Mouse (Mus musculus): Measurements from ENCODE around the gene Dnajc15.

DNA sequence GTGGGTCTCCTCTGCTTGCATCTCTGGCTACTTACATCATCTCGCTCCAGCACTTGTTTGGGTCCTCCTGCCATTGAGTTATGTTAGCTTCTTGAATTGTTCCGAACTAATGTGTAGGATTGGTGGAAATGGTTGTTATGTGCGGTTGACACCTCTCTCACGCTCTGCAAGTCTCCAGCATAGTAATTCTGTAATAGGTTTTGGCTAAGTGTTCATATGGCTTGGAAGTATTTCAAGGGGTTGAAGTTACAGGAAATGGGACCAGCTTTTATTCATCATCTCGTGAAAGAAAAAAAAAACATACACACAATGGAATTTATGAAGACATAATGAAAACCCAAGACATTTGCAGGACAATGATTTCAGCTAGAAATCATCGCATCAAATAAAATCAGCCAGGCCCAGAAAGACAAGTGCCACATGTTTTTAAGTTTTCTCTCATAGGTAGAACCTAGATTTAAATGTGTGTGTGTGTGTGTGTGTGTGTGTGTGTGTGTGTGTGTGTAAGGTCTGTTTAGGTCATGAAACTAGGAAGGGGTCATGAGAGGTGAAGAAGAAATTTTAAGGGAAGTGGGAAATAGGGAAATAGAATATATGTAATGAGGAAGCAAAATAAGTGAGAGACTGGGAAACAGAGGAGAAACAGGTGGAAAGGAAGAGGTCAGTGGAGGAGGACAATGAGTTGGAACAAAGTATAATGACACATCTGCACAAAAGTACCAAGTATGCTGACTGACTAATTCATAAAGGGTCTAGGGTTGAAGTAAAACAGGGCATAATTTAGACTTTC is 48.3 kb upstream of the Dnajc15 start:
- TF ChIP-seq CTCF (IDR thresholded peaks at IDR 0.05; ENCODE audit: borderline replicate concordance, extremely low read depth, insufficient read depth, insufficient read length) (no peak), POLR2A (IDR thresholded peaks at IDR 0.05; ENCODE audit: borderline replicate concordance, extremely low read depth, insufficient read depth, insufficient read length, poor library complexity, severe bottlenecking) (no peak)
